Mouse (Mus musculus) lung, adult 2 months (tissue): ENCODE measurements around the gene Tada2b. TPM values are rescaled to one million over a fixed set of nuclear protein-coding genes. Genes with fewer than 3 reads are reported as not detected.

ENCODE experiments used
- DNase-seq: peaks from one replicate; pipeline ENCODE4 v3.0.0; 2022
- H3K4me1 ChIP-seq: fragments of 200-500 bp; 2 replicates; pipeline ENCODE4 v1.6.1; 2011; ENCODE audit warnings: low read length; ENCODE audit not compliant: control insufficient read depth, insufficient read depth
- H3K4me3 ChIP-seq: fragments of 200-500 bp; replicated peaks from 2 replicates; pipeline ENCODE3; 2011; ENCODE audit warnings: low read depth, mild to moderate bottlenecking, control low read depth, low read length; ENCODE audit errors: extremely low read depth
- CTCF ChIP-seq: fragments of 200-500 bp; IDR thresholded peaks from 2 replicates; pipeline ENCODE4 v1.5.1; 2011; ENCODE audit warnings: mild to moderate bottlenecking, low read length, control low read depth; ENCODE audit not compliant: insufficient read depth
- POLR2A ChIP-seq: fragments of 200-500 bp; IDR thresholded peaks from 2 replicates; pipeline ENCODE4 v1.6.1; 2011; ENCODE audit warnings: low read depth, mild to moderate bottlenecking, control low read depth, low read length, borderline replicate concordance; ENCODE audit errors: extremely low read depth
- WGBS: fragments of 180-500 bp; shearing (Covaris S2); methylation state at CpG from one replicate; pipeline ENCODE4 v1.1.7; 2018; 5-methylcytosine and 5-hydroxymethylcytosine counted together
- polyA plus RNA-seq: library from polyadenylated mRNA; depleted of rRNA; stranded (reverse); fragments of >200 nt; gene quantifications from 2 replicates; pipeline ENCODE4 v1.2.3, GENCODE M21; 2012

Gene Tada2b
- polyA plus RNA-seq, 1 experiment: 13.9 TPM

DNA sequence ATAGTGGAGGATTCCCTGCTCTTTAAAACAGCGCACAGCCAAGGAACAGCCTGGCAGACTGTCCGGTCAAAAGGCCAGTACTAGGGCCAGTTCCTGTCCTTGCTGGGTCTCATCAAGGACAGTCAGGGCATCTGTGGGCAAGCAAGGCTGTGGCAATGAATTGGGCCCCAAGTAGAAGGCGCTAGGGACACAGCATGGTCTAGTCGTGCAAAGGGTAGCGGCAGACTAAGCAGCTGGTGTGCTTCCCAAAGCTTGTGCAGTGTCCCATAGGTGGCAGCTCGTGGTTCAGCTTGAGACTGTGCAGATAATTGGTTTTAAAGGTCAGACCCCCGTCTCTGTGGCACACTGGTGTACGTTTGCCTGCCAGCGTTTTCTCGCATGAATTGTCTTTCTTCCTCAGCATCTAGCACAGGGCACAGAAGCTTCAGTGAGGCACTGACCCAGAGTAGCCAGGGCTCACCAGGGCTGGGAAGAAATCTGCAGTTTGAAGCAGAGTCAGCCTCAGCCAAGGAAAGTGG, 32.2 kb downstream of the Tada2b start:
- WGBS: 78% methylated on average over 10 of the region's 10 CpGs
- DNase-seq: no peak
- Histone ChIP-seq H3K4me1 (no peaks in the 10 kb centered on the region), H3K4me3 (no peak overlapping the region)
- TF ChIP-seq CTCF: no peak
- TF ChIP-seq POLR2A: no peak

GRCm38 (mm10) chr5:36451119-36451518, 33.0 kb downstream of the Tada2b start:
- Histone ChIP-seq H3K4me3 (no peak overlapping the region), H3K4me1 (no peaks in the 10 kb centered on the region)
- 15% methylated on average over 10 of the region's 10 CpGs for WGBS
- no peak for DNase-seq
- TF ChIP-seq CTCF: no peak
- no peak for TF ChIP-seq POLR2A

- WGBS: 55% methylated on average over 6 of the region's 6 CpGs
- no peak for DNase-seq
These were observed 34.3 kb downstream of the Tada2b start for GRCm38 (mm10) chr5:36449710-36450358.

DNA sequence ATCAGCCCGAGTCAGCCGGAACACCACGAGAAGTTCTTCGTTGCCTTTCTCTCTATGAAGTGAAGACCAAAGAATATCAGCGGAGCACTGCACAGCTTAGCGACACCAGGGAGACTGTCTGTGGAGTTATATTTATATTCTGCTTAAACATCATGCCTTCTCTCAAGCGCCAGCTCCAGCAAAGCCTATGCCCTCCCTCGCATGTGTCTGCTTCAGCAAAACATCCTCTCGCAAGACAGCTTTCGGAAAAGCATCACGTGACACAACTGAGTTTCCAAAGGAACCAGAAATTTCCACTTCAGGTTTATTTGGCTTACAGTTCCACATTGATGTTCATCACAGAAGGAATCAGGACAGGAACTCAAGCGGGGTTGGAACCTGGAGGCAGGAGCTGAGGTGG, 36.2 kb downstream of the Tada2b start:
- TF ChIP-seq POLR2A (no peak), CTCF (no peak)
- H3K4me3 ChIP-seq: no peak overlapping the region
- H3K4me1 ChIP-seq: no peaks in the 10 kb centered on the region
- 90% methylated on average over 12 of the region's 12 CpGs for WGBS
- no peak for DNase-seq

More at GRCm38 (mm10) chr5:36449710-36450358, 34.3 kb downstream of the Tada2b start:
- Histone ChIP-seq H3K4me3 (no peak overlapping the region), H3K4me1 (no peaks in the 10 kb centered on the region)
- TF ChIP-seq CTCF: no peak
- no peak for TF ChIP-seq POLR2A

DNA sequence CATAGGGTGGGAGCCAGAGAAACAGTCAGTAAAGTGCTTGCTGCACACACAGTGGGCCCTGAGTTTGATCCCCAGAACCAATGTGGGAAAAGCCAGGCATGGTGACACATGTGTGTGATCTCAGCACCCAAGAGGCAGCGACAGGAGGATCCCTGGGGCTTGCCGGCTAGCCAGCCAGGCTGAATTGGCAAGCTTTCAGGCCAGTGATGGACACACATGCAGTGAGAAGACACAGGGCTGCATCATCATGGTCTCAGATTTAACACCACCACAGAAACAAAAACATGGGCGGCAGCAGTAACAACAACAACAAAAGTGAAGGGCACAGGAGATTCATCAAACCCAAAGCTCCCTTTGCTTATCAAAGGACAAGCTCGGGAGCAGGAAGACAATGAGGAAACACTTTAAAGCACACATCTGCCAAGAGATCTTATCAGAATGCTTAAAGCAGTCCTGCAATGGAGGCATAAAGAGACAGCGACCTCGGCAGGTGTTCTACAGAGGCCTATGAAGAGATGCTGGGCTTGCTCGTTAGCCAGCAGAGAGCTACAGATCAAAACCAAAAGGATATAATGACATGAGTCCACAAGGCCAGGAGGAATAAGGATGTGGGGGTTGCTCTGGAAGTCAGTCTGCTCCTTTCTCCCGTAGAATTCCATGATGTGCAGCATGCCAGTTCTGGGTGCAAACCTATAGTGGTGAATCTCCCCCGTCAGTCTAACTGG, 37.8 kb downstream of the Tada2b start:
- 33% methylated on average over 9 of the region's 9 CpGs for WGBS
- Histone ChIP-seq H3K4me3 (no peak overlapping the region), H3K4me1 (no peaks in the 10 kb centered on the region)
- TF ChIP-seq POLR2A: no peak
- no peak for TF ChIP-seq CTCF
- DNase-seq: no peak

DNA sequence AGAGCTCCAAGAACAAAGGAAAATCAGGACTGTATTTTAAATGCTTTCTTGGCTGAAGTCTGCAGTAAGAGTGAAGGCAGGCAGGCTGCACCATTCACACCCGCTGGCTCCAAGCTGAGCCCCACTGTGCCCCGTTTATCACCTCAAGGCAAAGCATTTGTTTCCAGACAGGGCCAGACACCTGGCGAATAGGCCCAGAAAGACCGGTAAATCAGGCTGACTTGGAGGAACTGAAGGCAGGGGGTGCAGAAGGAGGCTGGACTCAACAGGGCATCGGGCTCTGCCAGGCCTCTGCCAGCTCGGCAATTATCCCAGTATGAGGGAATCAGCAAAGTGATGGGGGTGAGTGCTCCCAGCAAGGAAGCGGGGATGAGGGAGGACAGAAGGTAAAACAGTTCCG, 39.1 kb downstream of the Tada2b start:
- WGBS: 33% methylated on average over 8 of the region's 8 CpGs
- Histone ChIP-seq H3K4me3 (no peak overlapping the region), H3K4me1 (no peaks in the 10 kb centered on the region)
- no peak for DNase-seq
- TF ChIP-seq POLR2A: no peak
- TF ChIP-seq CTCF: no peak

GRCm38 (mm10) chr5:36444611-36445010, 39.5 kb downstream of the Tada2b start:
- no peak for TF ChIP-seq CTCF
- TF ChIP-seq POLR2A: no peak
- DNase-seq: no peak
- 56% methylated on average over 4 of the region's 4 CpGs for WGBS
- Histone ChIP-seq H3K4me3 (no peak overlapping the region), H3K4me1 (no peaks in the 10 kb centered on the region)

- TF ChIP-seq CTCF (no peak), POLR2A (no peak)
- H3K4me1 ChIP-seq: no peaks in the 10 kb centered on the region
- WGBS: 48% methylated on average over 3 of the region's 3 CpGs
These were observed 43.3 kb downstream of the Tada2b start for GRCm38 (mm10) chr5:36440741-36441140.

DNA sequence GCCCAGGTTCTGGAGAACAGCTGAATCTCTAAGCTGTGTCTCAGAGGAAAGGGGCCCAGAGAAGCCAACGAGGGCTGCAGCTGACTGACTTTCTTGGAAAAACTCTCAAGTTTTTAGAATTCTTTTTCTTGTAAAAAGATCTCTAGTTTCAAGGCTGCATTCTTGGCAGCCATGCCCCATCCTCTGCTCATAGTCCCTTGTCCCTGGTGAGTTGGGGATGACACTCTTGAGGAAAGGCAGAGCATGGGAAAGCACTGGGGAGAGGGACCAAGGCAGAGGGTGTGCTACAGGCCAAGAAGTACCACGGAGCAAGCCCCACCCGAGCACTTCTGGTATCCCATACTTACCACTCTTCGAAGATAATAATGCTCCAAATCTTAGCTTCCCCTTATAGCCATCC, 47.2 kb downstream of the Tada2b start:
- H3K4me1 ChIP-seq: no peaks in the 10 kb centered on the region
- WGBS: 59% methylated on average over 4 of the region's 4 CpGs
- DNase-seq: no peak
- TF ChIP-seq CTCF (no peak), POLR2A (no peak)
- no peak overlapping the region for H3K4me3 ChIP-seq

More at GRCm38 (mm10) chr5:36440741-36441140, 43.3 kb downstream of the Tada2b start:
- no peak for DNase-seq
- no peak overlapping the region for H3K4me3 ChIP-seq

- 69% methylated on average over 9 of the region's 9 CpGs for WGBS
- H3K4me1 ChIP-seq: no peaks in the 10 kb centered on the region
- TF ChIP-seq POLR2A (no peak), CTCF (no peak)
- no peak for DNase-seq
- no peak overlapping the region for H3K4me3 ChIP-seq
These were observed 49.6 kb downstream of the Tada2b start for GRCm38 (mm10) chr5:36434398-36434967.
